Mouse (Mus musculus) megakaryocyte-erythroid progenitor cell, adult 5-6 weeks (primary cell): ENCODE measurements at regions not wholly inside any gene's neighbourhood (a gene's known extent, or its start where the extent isn't known, plus 50 kb on each side); places are given as distances from the start of the nearest gene placed in this dataset.

Experiments
- ATAC-seq: replicated peaks from 2 replicates; pipeline ENCODE4 v1.8.0; 2016; ENCODE audit warnings: mild to moderate bottlenecking, inconsistent platforms; ENCODE audit not compliant: severe bottlenecking, poor library complexity, low FRiP score, low TSS enrichment

GRCm38 (mm10) chr3:101524905-101525304 is 79.6 kb downstream of the Atp1a1 start:
- no peak for ATAC-seq

- ATAC-seq = no peak
These were observed 80.0 kb downstream of the Atp1a1 start for GRCm38 (mm10) chr3:101524444-101524843.

GRCm38 (mm10) chr3:101523239-101523638 is 81.2 kb downstream of the Atp1a1 start:
- ATAC-seq = no peak

GRCm38 (mm10) chr3:101522246-101522920 is 82.1 kb downstream of the Atp1a1 start:
- 0 out of 2 replicates have a peak, but pooled peaks have one; percentile 22 for ATAC-seq

GRCm38 (mm10) chr3:101521155-101521554 is 83.3 kb downstream of the Atp1a1 start:
- no peak for ATAC-seq

- ATAC-seq = no peak
These were observed 84.4 kb downstream of the Atp1a1 start for GRCm38 (mm10) chr3:101520115-101520514.

GRCm38 (mm10) chr3:101519551-101519950 is 84.9 kb downstream of the Atp1a1 start:
- no peak for ATAC-seq

GRCm38 (mm10) chr3:101518810-101519209 is 85.7 kb downstream of the Atp1a1 start:
- no peak for ATAC-seq

GRCm38 (mm10) chr3:101517547-101517946 is 86.9 kb downstream of the Atp1a1 start:
- ATAC-seq = no peak

- no peak for ATAC-seq
These were observed 87.5 kb downstream of the Atp1a1 start for GRCm38 (mm10) chr3:101516781-101517499.

GRCm38 (mm10) chr3:101515566-101515965 is 88.9 kb downstream of the Atp1a1 start:
- no peak for ATAC-seq

GRCm38 (mm10) chr3:101513611-101514311 is 90.7 kb downstream of the Atp1a1 start:
- ATAC-seq = no peak
